Mouse (Mus musculus): ENCODE results near the gene Mrpl53. TPM values are rescaled to one million over a fixed set of nuclear protein-coding genes. Genes with fewer than 3 reads are reported as not detected.

Mrpl53 gene
- polyA plus RNA-seq, 1 experiment from 2014 or later, result 138 TPM

- 0 out of 2 replicates have a peak, but pooled peaks have one; percentile 8 for ATAC-seq (replicated peaks; ENCODE audit: insufficient number of reproducible peaks, low FRiP score, low TSS enrichment)
- Histone ChIP-seq H3K4me1 (ENCODE audit: control insufficient read depth, insufficient read depth, low read length) (peaks cover 15% of the 10 kb centered on the region), H3K4me3 (ENCODE audit: low read depth, low read length) (peak overlapping the region; percentile 24), H3K27ac (ENCODE audit: low read depth, low read length) (no peak overlapping the region), H3K9ac (ENCODE audit: low read depth, low read length) (no peak overlapping the region), H3K4me2 (peak overlapping the region; percentile 48), H3K9me3 (replicated peaks; ENCODE audit: control insufficient read depth, low read length) (no peaks in the 10 kb centered on the region), H3K36me3 (ENCODE audit: control insufficient read depth, insufficient read depth, low read length) (no peaks in the 10 kb centered on the region), H3K27me3 (ENCODE audit: control insufficient read depth, insufficient read depth, low read length) (peaks cover 96% of the 10 kb centered on the region)
- WGBS (ENCODE audit: insufficient replicate concordance), result 2% methylated on average over 48 of the region's 58 CpGs
Measured at GRCm38 (mm10) chr6:83070311-83071219, 38.3 kb upstream of the Mrpl53 start.

GRCm38 (mm10) chr6:83071220-83071619 lies 37.6 kb upstream of the Mrpl53 start:
- no peak overlapping the region for H3K9ac ChIP-seq (ENCODE audit: low read depth, low read length)
- H3K4me2 ChIP-seq, result peak overlapping the region; percentile 38
- peaks cover 96% of the 10 kb centered on the region for H3K27me3 ChIP-seq (ENCODE audit: control insufficient read depth, insufficient read depth, low read length)
- no peaks in the 10 kb centered on the region for H3K36me3 ChIP-seq (ENCODE audit: control insufficient read depth, insufficient read depth, low read length)
- WGBS (ENCODE audit: insufficient replicate concordance), result under 1% methylated on average over 15 of the region's 24 CpGs
- no peak overlapping the region for H3K27ac ChIP-seq (ENCODE audit: low read depth, low read length)
- no peaks in the 10 kb centered on the region for H3K9me3 ChIP-seq (replicated peaks; ENCODE audit: control insufficient read depth, low read length)
- H3K4me3 ChIP-seq (ENCODE audit: low read depth, low read length), result peak overlapping the region; percentile 22
- peaks cover 15% of the 10 kb centered on the region for H3K4me1 ChIP-seq (ENCODE audit: control insufficient read depth, insufficient read depth, low read length)
- no peak for ATAC-seq (replicated peaks; ENCODE audit: insufficient number of reproducible peaks, low FRiP score, low TSS enrichment)

DNA sequence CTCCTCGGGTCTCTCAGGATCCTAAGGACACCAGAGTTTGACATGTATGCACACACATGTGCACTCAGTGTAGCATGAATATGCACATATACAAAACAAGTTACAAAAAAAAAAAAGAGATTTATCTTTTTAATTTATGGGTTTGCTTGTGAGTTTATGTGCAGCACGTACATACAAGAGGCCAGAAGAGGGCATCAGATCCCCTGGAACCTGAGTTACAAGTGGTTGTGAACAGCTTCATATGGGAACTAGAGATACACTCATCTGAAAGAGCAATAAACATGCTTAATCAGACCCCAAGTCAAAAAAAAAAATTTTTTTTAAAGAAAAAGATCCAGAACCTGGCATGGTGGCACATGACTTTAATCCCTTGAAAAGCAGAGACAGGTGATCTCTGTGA lies 33.9 kb upstream of the Mrpl53 start:
- no peak overlapping the region for H3K9ac ChIP-seq (ENCODE audit: low read depth, low read length)
- no peak for ATAC-seq (replicated peaks; ENCODE audit: insufficient number of reproducible peaks, low FRiP score, low TSS enrichment)
- H3K4me1 ChIP-seq (ENCODE audit: control insufficient read depth, insufficient read depth, low read length), result peaks cover 4% of the 10 kb centered on the region
- H3K27me3 ChIP-seq (ENCODE audit: control insufficient read depth, insufficient read depth, low read length), result peaks cover 68% of the 10 kb centered on the region
- no peak overlapping the region for H3K27ac ChIP-seq (ENCODE audit: low read depth, low read length)
- 12% methylated on average over 2 of the region's 2 CpGs for WGBS (ENCODE audit: insufficient replicate concordance)
- H3K36me3 ChIP-seq (ENCODE audit: control insufficient read depth, insufficient read depth, low read length), result no peaks in the 10 kb centered on the region
- no peak overlapping the region for H3K4me3 ChIP-seq (ENCODE audit: low read depth, low read length)
- no peaks in the 10 kb centered on the region for H3K9me3 ChIP-seq (replicated peaks; ENCODE audit: control insufficient read depth, low read length)
- H3K4me2 ChIP-seq, result no peak overlapping the region

DNA sequence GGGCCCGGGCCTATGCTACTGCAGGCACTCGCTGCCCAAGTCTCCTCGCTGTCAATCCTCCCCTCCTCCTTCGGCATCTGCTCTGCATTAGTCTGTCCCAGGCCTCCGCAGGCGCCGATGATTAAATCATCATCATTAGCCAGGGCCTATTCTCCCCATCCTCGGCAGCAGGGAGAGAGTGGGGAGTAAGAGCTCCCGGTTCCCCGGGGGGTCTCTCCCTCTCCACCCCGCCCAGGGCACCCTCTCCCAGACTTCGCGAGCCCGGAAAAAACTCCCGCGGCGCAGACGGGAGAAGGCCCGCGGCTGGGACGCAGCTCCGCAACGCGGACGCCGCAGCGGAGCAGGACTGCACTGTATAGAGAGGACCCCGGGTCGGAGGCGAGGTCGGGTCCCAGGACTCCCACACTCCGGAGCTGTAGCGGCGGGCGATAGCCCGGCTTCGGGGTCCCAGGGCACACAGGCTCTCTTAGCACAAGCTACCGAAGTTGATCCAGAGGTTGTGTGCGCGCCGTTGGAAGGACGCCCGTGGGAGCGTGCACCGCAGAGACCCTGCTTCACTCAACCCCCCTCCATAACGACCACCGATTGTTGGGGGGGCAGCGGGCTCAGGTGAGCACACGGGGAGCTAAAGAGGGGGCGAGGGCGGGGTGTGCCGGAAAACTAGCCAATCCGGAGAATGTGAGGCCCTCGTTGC lies 31.1 kb upstream of the Mrpl53 start, which contains the start of gene Pcgf1:
Gene Pcgf1 (plus strand): TSS at position 240 of the 694 bp plus-strand sequence.
- Histone ChIP-seq H3K27ac (ENCODE audit: low read depth, low read length) (peak within 1 kb of the TSS; percentile 77), H3K9me3 (replicated peaks; ENCODE audit: control insufficient read depth, low read length) (no peaks in the 10 kb centered on the region), H3K4me3 (ENCODE audit: low read depth, low read length) (peak within 1 kb of the TSS; percentile 73), H3K9ac (ENCODE audit: low read depth, low read length) (peak within 1 kb of the TSS; percentile 85), H3K4me2 (peak within 1 kb of the TSS; percentile 96), H3K4me1 (ENCODE audit: control insufficient read depth, insufficient read depth, low read length) (no peaks in the 10 kb centered on the region), H3K27me3 (ENCODE audit: control insufficient read depth, insufficient read depth, low read length) (peaks cover 49% of the 10 kb centered on the region), H3K36me3 (ENCODE audit: control insufficient read depth, insufficient read depth, low read length) (0 out of 2 replicates have a peak, but pooled peaks cover 6% of the 10 kb centered on the region)
- under 1% methylated on average over 54 of the region's 54 CpGs for WGBS (ENCODE audit: insufficient replicate concordance)
- peak; percentile 52 for ATAC-seq (replicated peaks; ENCODE audit: insufficient number of reproducible peaks, low FRiP score, low TSS enrichment)

DNA sequence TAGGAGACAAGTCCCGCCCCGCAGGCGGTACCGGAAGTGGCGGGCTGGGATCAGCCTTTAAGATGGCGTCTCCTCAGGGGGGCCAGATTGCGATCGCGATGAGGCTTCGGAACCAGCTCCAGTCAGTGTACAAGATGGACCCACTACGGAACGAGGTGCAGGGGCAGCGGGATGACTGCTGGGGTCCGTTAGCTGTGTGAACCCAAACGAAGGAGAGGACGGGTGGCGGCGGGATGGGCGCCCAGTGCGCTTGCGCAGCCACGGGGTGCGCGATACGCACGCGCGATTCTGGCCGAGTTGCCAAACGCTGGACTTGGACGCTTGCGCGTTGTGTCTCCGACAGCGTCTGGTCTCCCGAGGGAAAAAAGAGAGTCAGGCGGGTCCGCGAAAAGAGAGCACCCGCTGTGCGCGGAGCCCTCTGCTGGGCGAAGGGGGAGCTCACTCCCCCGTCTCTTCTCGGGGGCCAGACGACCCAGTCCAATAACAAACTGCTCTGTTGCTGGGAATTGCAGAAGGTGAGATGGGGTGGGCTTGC lies 30.4 kb upstream of the Mrpl53 start:
- Histone ChIP-seq H3K27me3 (ENCODE audit: control insufficient read depth, insufficient read depth, low read length) (peaks cover 51% of the 10 kb centered on the region), H3K4me1 (ENCODE audit: control insufficient read depth, insufficient read depth, low read length) (no peaks in the 10 kb centered on the region), H3K9ac (ENCODE audit: low read depth, low read length) (peak overlapping the region; percentile 85), H3K27ac (ENCODE audit: low read depth, low read length) (peak overlapping the region; percentile 77), H3K9me3 (replicated peaks; ENCODE audit: control insufficient read depth, low read length) (no peaks in the 10 kb centered on the region), H3K36me3 (ENCODE audit: control insufficient read depth, insufficient read depth, low read length) (0 out of 2 replicates have a peak, but pooled peaks cover 6% of the 10 kb centered on the region), H3K4me2 (peak overlapping the region; percentile 96), H3K4me3 (ENCODE audit: low read depth, low read length) (peak overlapping the region; percentile 73)
- under 1% methylated on average over 46 of the region's 46 CpGs for WGBS (ENCODE audit: insufficient replicate concordance)
- peak; percentile 93 for ATAC-seq (replicated peaks; ENCODE audit: insufficient number of reproducible peaks, low FRiP score, low TSS enrichment)

DNA sequence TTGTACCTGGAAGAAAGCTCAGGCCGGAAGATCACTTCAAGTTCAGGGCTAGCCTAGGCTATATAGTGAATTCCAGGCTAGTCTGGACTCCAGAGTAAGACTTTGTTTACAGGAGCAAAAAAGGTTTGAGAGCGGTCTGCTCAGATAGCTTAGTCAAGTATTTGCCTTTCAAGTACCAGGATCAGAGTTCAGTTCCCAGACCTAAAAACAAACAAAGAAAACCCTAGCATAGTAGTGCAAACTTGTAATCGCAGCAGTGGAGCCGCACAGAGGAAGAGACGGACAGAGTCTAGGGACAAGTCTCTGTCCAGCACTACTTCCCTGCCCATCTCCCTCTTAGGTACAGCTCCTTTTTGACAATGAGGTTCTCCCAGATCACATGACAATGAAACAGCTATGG lies 28.6 kb upstream of the Mrpl53 start:
- 91% methylated on average over 5 of the region's 5 CpGs for WGBS (ENCODE audit: insufficient replicate concordance)
- H3K27me3 ChIP-seq (ENCODE audit: control insufficient read depth, insufficient read depth, low read length), result peaks cover 52% of the 10 kb centered on the region
- no peak overlapping the region for H3K9ac ChIP-seq (ENCODE audit: low read depth, low read length)
- H3K27ac ChIP-seq (ENCODE audit: low read depth, low read length), result no peak overlapping the region
- no peaks in the 10 kb centered on the region for H3K9me3 ChIP-seq (replicated peaks; ENCODE audit: control insufficient read depth, low read length)
- ATAC-seq (replicated peaks; ENCODE audit: insufficient number of reproducible peaks, low FRiP score, low TSS enrichment), result no peak
- H3K4me1 ChIP-seq (ENCODE audit: control insufficient read depth, insufficient read depth, low read length), result no peaks in the 10 kb centered on the region
- H3K4me2 ChIP-seq, result no peak overlapping the region
- H3K4me3 ChIP-seq (ENCODE audit: low read depth, low read length), result no peak overlapping the region
- 0 out of 2 replicates have a peak, but pooled peaks cover 6% of the 10 kb centered on the region for H3K36me3 ChIP-seq (ENCODE audit: control insufficient read depth, insufficient read depth, low read length)

DNA sequence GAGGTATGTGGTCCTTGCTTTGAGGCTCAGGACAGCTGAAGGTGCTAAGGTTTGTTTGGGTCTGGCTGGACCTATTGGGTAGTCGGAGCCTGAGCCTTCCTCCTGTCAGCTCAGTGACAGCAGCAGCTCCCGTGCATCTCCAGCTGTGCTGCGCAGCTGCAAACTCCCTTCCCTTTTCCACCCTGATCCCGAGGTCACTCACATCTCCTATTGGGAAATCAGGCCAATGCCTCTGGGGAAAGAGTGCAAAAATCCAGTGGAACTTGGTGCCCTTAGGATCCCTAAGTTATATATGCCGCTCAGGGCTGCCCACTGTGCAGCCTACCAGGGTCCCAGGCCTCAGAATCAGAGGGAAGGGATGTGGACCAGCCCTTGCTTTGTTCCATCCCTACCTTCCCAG lies 25.3 kb upstream of the Mrpl53 start:
- Histone ChIP-seq H3K9me3 (replicated peaks; ENCODE audit: control insufficient read depth, low read length) (no peaks in the 10 kb centered on the region), H3K4me2 (no peak overlapping the region), H3K4me1 (ENCODE audit: control insufficient read depth, insufficient read depth, low read length) (peaks cover 13% of the 10 kb centered on the region), H3K36me3 (ENCODE audit: control insufficient read depth, insufficient read depth, low read length) (0 out of 2 replicates have a peak, but pooled peaks cover 6% of the 10 kb centered on the region), H3K27ac (ENCODE audit: low read depth, low read length) (no peak overlapping the region), H3K9ac (ENCODE audit: low read depth, low read length) (no peak overlapping the region), H3K4me3 (ENCODE audit: low read depth, low read length) (no peak overlapping the region), H3K27me3 (ENCODE audit: control insufficient read depth, insufficient read depth, low read length) (peaks cover 65% of the 10 kb centered on the region)
- WGBS (ENCODE audit: insufficient replicate concordance), result 8% methylated on average over 5 of the region's 5 CpGs
- ATAC-seq (replicated peaks; ENCODE audit: insufficient number of reproducible peaks, low FRiP score, low TSS enrichment), result no peak

- Histone ChIP-seq H3K27me3 (ENCODE audit: control insufficient read depth, insufficient read depth, low read length) (peaks cover 73% of the 10 kb centered on the region), H3K4me1 (ENCODE audit: control insufficient read depth, insufficient read depth, low read length) (peaks cover 13% of the 10 kb centered on the region)
- ATAC-seq (replicated peaks; ENCODE audit: insufficient number of reproducible peaks, low FRiP score, low TSS enrichment), result no peak
Measured at GRCm38 (mm10) chr6:83084477-83084876, 24.4 kb upstream of the Mrpl53 start.

More at GRCm38 (mm10) chr6:83084477-83084876, 24.4 kb upstream of the Mrpl53 start:
- 13% methylated on average over 6 of the region's 6 CpGs for whole genome bisulfite sequencing (ENCODE audit: insufficient replicate concordance)
- H3K9me3 ChIP-seq (replicated peaks; ENCODE audit: control insufficient read depth, low read length), result no peaks in the 10 kb centered on the region
- no peak overlapping the region for H3K9ac ChIP-seq (ENCODE audit: low read depth, low read length)
- H3K36me3 ChIP-seq (ENCODE audit: control insufficient read depth, insufficient read depth, low read length), result 0 out of 2 replicates have a peak, but pooled peaks cover 6% of the 10 kb centered on the region
- H3K27ac ChIP-seq (ENCODE audit: low read depth, low read length), result no peak overlapping the region
- H3K4me2 ChIP-seq, result no peak overlapping the region
- no peak overlapping the region for H3K4me3 ChIP-seq (ENCODE audit: low read depth, low read length)

Data from heart, embryonic 11.5 days (tissue).